In genomic region chr5:8819635-8820591, GRCm38 (mm10) we compare ENCODE assay signal across 8 mouse cellular contexts. TPM values are rescaled to one million over a fixed set of nuclear protein-coding genes. Genes with fewer than 3 reads are reported as not detected.
DNase-seq lines count a peak whose midpoint lies in the region; ATAC-seq and TF ChIP-seq lines count a peak whose summit lies in the region.

No protein-coding gene starts in this region.

- H3K9me3 ChIP-seq in heart, embryonic 16.5 days (replicated peaks; ENCODE audit: control insufficient read depth, low read length), result no peaks in the 10 kb centered on the region
- no peaks in the 10 kb centered on the region for H3K9me3 ChIP-seq in hindbrain, embryonic 12.5 days (replicated peaks)
- H3K9me3 ChIP-seq in midbrain, embryonic 16.5 days (replicated peaks; ENCODE audit: control insufficient read depth, low read length, poor library complexity, severe bottlenecking), result no peaks in the 10 kb centered on the region

- WGBS in heart, embryonic 16.5 days, result 16% methylated on average over 7 of the region's 8 CpGs
- WGBS in hindbrain, embryonic 12.5 days, result 17% methylated on average over 8 of the region's 8 CpGs
- 13% methylated on average over 7 of the region's 8 CpGs for WGBS in midbrain, embryonic 16.5 days

- no peaks in the 10 kb centered on the region for H3K4me1 ChIP-seq in heart, embryonic 16.5 days (ENCODE audit: control insufficient read depth, insufficient read depth, low read length)
- H3K4me1 ChIP-seq in hindbrain, embryonic 12.5 days, result peaks cover 5% of the 10 kb centered on the region; the same call in 1 of the 2 replicates
- H3K4me1 ChIP-seq in midbrain, embryonic 16.5 days (ENCODE audit: control insufficient read depth, insufficient read depth, low read length), result peaks cover 6% of the 10 kb centered on the region

- H3K4me3 ChIP-seq in heart, embryonic 16.5 days (ENCODE audit: low read length), result peak overlapping the region; percentile 36
- peak overlapping the region; percentile 25 for H3K4me3 ChIP-seq in hindbrain, embryonic 12.5 days
- H3K4me3 ChIP-seq in midbrain, embryonic 16.5 days (ENCODE audit: low read depth, low read length), result peak overlapping the region; percentile 33

- 0 out of 2 replicates have a peak overlapping the region, but pooled peaks have one; percentile 1 for H3K9ac ChIP-seq in heart, embryonic 16.5 days (ENCODE audit: low read length)
- no peak overlapping the region for H3K9ac ChIP-seq in hindbrain, embryonic 12.5 days
- peak overlapping the region; percentile 52 for H3K9ac ChIP-seq in midbrain, embryonic 16.5 days (ENCODE audit: low read depth, low read length)

- TF ChIP-seq CTCF in brain, embryonic 14.5 days (IDR thresholded peaks at IDR 0.05; ENCODE audit: borderline replicate concordance, extremely low read depth, insufficient read depth, insufficient read length), result no peak

- TF ChIP-seq POLR2A in brain, embryonic 14.5 days (IDR thresholded peaks at IDR 0.05; ENCODE audit: borderline replicate concordance, extremely low read depth, insufficient read depth, insufficient read length, poor library complexity, severe bottlenecking), result no peak

- no peak for ATAC-seq in heart, embryonic 16.5 days (replicated peaks; ENCODE audit: extremely low read depth, insufficient read depth, low FRiP score)
- ATAC-seq in hindbrain, embryonic 12.5 days (ENCODE audit: low FRiP score), result peak; percentile 63
- peak; percentile 62; the same call in 1 of the 2 replicates for ATAC-seq in midbrain, embryonic 16.5 days

- peak overlapping the region; percentile 65 for H3K4me2 ChIP-seq in heart, embryonic 16.5 days (ENCODE audit: low read depth, low read length)
- peak overlapping the region; percentile 51 for H3K4me2 ChIP-seq in hindbrain, embryonic 12.5 days (replicated peaks)
- peak overlapping the region; percentile 59 for H3K4me2 ChIP-seq in midbrain, embryonic 16.5 days (ENCODE audit: low read length)

- intact Hi-C loops in heart, postnatal 10 days (cut with DNase I), result no loop called here

- H3K27me3 ChIP-seq in heart, embryonic 16.5 days (ENCODE audit: control insufficient read depth, insufficient read depth, low read length), result no peaks in the 10 kb centered on the region
- no peaks in the 10 kb centered on the region for H3K27me3 ChIP-seq in hindbrain, embryonic 12.5 days
- H3K27me3 ChIP-seq in midbrain, embryonic 16.5 days (ENCODE audit: control insufficient read depth, insufficient read depth, low read depth, low read length), result no peaks in the 10 kb centered on the region

- no peak for DNase-seq in heart, postnatal 10 days
- DNase-seq in brain, embryonic 14.5 days (ENCODE audit: low read depth), result peak; percentile 73
- no peak for DNase-seq in urinary bladder, postnatal 4 days (ENCODE audit: low spot score in 2 of 2)
- no peak for DNase-seq in thymus, adult 18-20 months
- DNase-seq in gastrocnemius, postnatal 25 days, result no peak

- H3K36me3 ChIP-seq in heart, embryonic 16.5 days (ENCODE audit: control insufficient read depth, insufficient read depth), result no peaks in the 10 kb centered on the region
- H3K36me3 ChIP-seq in hindbrain, embryonic 12.5 days, result no peaks in the 10 kb centered on the region
- H3K36me3 ChIP-seq in midbrain, embryonic 16.5 days (ENCODE audit: control insufficient read depth, insufficient read depth, low read length), result no peaks in the 10 kb centered on the region

- no peak overlapping the region for H3K27ac ChIP-seq in heart, embryonic 16.5 days (ENCODE audit: low read length)
- H3K27ac ChIP-seq in hindbrain, embryonic 12.5 days, result no peak overlapping the region
- no peak overlapping the region for H3K27ac ChIP-seq in midbrain, embryonic 16.5 days (ENCODE audit: low read length)

RNA-seq across cellular contexts. Expression of gene Abcb1b, which starts 22.0 kb away (rescaled TPM):
- 1.7 and 2.0 TPM in 2 replicates for polyA plus RNA-seq in heart, embryonic 16.5 days (2015; fragmentation: Nextera tagmentation; extraction: Ambion mirVana)
- 1 to 10 TPM; 1.8 to 2.8 TPM for total RNA-seq in heart, postnatal 10 days (2021)
- polyA plus RNA-seq in brain, embryonic 14.5 days (2012; rRNA removed), result 0.35 and 0.59 TPM in 2 replicates
- polyA plus RNA-seq in hindbrain, embryonic 12.5 days (2016; fragmentation: Nextera tagmentation; extraction: Ambion mirVana), result 1.1 and 1.2 TPM in 2 replicates
- polyA plus RNA-seq in midbrain, embryonic 16.5 days (2015; fragmentation: Nextera tagmentation; extraction: Ambion mirVana), result 0.78 and 0.97 TPM in 2 replicates
- total RNA-seq in gastrocnemius, postnatal 25 days (2021), result 1 to 10 TPM; 2.6 to 2.7 TPM
